Mouse (Mus musculus): ENCODE results near the gene Gm21996. TPM values are rescaled to one million over a fixed set of nuclear protein-coding genes. Genes with fewer than 3 reads are reported as not detected.
"Not testable (repeated sequence)": the region's sequence is repeated elsewhere in the genome, so short reads cannot be mapped to it uniquely, and the experiment has no call there.

The Gm21996 gene
- not detected in 2 replicates for polyA plus RNA-seq (2016; fragmentation: Nextera tagmentation; extraction: Ambion mirVana)

DNA sequence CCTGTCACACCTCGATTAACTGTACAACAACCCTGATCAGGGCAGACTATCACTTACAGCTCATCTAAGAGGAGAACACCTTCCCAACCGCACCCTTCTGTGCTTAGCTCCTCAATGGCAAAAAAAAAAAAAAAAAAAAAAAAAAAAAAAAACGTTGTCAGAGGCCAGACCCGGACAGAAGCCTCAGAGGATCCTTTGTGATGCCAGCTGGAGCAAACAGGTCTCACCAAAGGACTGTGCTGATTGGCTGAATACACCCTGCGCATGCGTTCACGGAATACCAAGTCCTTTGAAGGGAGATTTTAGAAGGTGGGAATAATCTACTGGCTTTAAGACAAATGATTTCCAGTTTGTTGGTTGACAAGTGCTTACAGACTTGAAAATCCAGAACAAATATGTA, at the start of gene Gm21996:
Gene Gm21996, minus strand, starts transcription at position 101 of the 400 bp plus-strand sequence.
- not testable (repeated sequence) for DNase-seq (ENCODE audit: low spot score); H3K4me1 ChIP-seq (replicated peaks); H3K4me3 ChIP-seq; H3K27me3 ChIP-seq (ENCODE audit: insufficient read depth, poor library complexity, severe bottlenecking); H3K9me3 ChIP-seq; H3K27ac ChIP-seq; H3K36me3 ChIP-seq
- WGBS = no CpG with 5 or more reads among the region's 7 CpGs
